Mouse (Mus musculus): Measurements from ENCODE around the gene Ear10. TPM values are rescaled to one million over a fixed set of nuclear protein-coding genes. Genes with fewer than 3 reads are reported as not detected.
"Not testable (repeated sequence)": the region's sequence is repeated elsewhere in the genome, so short reads cannot be mapped to it uniquely, and the experiment has no call there.

Gene Ear10
- polyA plus RNA-seq (2015; fragmentation: Nextera tagmentation; extraction: Ambion mirVana): not detected in 2 replicates

DNA sequence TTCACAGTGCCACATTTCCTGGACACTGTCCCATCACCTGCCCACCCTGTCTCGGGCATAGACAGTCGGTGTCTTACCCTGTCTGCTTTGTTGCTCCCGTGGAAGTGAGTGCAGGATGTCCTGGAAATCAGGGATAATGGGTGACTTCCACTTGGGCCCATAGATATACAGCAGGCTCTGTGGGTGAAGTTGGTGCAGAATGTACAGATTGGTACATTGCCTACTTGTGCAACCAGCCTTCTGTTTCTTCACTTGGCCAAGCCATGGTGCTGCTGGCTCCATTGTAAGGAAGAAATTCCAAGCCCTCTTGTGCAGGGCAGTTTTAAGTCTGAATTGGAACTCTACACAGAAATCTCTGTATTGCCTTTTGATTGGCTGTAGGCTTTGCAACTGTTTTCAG, at the start of gene Ear10:
TSS of gene Ear10 (minus strand) at position 101 of the 400 bp plus-strand sequence.
- not testable (repeated sequence) for H3K9me3 ChIP-seq; H3K4me1 ChIP-seq; ATAC-seq (ENCODE audit: insufficient read depth, low FRiP score, low read depth); H3K36me3 ChIP-seq; H3K27ac ChIP-seq; H3K4me2 ChIP-seq; H3K9ac ChIP-seq; H3K27me3 ChIP-seq (replicated peaks); H3K4me3 ChIP-seq (replicated peaks)
- WGBS: 80% methylated on average over 3 of the region's 3 CpGs

DNA sequence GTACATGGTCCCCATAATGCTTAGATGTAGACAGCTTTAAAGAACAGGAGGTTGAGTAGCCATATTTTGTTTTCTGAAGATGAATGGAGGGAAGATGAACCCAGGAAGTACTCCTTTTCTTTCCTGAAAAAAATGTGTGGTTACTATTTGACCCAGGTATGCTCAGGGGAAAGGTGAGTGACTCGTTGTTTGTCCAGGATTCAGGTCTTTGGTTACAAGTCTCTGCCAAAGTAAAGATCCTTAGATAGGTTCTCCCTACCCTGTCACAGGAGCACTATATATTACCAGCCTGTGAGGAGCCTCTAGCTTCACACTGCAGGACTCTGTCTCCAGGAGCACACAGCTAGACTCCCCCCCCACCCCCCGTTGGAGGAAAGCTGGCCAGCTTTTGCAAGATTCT, 33.4 kb upstream of the Ear10 start, which contains the start of gene Ang5:
TSS of gene Ang5 (plus strand) at position 301 of the 400 bp plus-strand sequence.
- WGBS: no CpG with 5 or more reads among the region's 2 CpGs
- H3K36me3 ChIP-seq; ATAC-seq (ENCODE audit: insufficient read depth, low FRiP score, low read depth); H3K27me3 ChIP-seq (replicated peaks); H3K9me3 ChIP-seq; H3K4me1 ChIP-seq; H3K4me2 ChIP-seq; H3K9ac ChIP-seq; H3K27ac ChIP-seq; H3K4me3 ChIP-seq (replicated peaks): not testable (repeated sequence)

DNA sequence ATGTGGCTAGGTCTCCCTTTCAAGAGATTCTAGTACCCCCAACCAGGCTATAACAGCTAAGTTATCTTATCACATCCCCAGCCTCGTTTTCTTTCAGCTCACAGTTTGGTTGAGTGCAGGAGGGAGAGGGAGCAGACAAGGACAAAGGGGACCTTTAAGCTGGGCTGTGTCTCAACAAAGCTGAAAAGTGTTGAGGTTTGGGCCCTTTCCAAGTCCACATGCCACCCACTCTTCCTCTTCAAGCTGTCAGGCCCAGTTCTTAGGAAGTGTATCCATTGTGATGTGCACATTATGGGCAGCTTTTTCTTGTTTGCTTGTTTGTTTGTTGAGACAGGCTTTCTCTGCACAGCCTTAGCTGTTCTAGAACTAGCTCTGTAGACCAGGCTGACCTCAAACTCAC, 31.7 kb upstream of the Ear10 start:
- not testable (repeated sequence) for H3K27ac ChIP-seq; H3K4me2 ChIP-seq; H3K4me3 ChIP-seq (replicated peaks); ATAC-seq (ENCODE audit: insufficient read depth, low FRiP score, low read depth); H3K9me3 ChIP-seq; H3K9ac ChIP-seq; H3K4me1 ChIP-seq; H3K27me3 ChIP-seq (replicated peaks); H3K36me3 ChIP-seq
- no CpG with 5 or more reads among the region's 1 CpGs for WGBS

DNA sequence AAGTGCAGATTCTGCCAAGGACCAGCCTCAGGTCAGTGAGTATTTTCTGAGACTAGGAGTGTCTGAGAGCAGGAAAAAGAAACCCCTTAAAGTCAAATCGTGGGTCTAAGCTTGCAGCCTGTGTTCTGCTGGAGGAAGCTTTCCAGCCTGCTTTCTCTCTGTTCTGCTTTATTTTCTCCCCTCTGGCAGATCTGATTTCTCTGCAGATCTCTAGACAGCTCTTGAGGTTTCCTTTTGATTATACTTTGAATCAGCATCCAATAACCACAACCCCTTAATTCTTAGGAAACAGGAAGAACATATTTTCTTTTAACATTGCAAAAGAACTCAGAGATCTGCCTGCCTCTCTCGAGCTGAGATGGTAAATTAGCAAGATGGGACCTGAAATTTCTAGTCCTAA, 30.0 kb upstream of the Ear10 start:
- not testable (repeated sequence) for H3K4me2 ChIP-seq; H3K4me3 ChIP-seq (replicated peaks); H3K27ac ChIP-seq; H3K9ac ChIP-seq; ATAC-seq (ENCODE audit: insufficient read depth, low FRiP score, low read depth); H3K4me1 ChIP-seq; H3K36me3 ChIP-seq; H3K27me3 ChIP-seq (replicated peaks); H3K9me3 ChIP-seq
- 31% methylated on average over 2 of the region's 2 CpGs for WGBS

DNA sequence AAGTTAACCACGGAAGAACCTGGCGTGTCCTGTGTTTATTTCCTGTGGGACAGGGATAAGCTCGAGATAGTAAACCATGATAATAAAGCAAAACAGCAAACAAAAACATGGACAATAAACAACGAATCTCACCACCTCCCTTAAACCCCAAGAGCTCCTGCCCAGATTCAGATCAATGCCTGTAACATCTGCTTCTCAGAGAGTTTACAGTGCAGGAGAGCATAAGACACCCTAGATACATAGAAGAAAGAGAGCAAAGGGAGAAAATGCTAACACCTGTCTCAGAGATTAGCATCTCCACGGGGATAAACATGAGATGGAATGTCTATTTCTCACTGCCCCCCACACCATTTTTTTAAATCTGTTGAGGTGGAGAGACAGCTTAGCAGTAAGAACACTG, 10.0 kb upstream of the Ear10 start:
- not testable (repeated sequence) for H3K9ac ChIP-seq; H3K4me2 ChIP-seq; ATAC-seq (ENCODE audit: insufficient read depth, low FRiP score, low read depth)

DNA sequence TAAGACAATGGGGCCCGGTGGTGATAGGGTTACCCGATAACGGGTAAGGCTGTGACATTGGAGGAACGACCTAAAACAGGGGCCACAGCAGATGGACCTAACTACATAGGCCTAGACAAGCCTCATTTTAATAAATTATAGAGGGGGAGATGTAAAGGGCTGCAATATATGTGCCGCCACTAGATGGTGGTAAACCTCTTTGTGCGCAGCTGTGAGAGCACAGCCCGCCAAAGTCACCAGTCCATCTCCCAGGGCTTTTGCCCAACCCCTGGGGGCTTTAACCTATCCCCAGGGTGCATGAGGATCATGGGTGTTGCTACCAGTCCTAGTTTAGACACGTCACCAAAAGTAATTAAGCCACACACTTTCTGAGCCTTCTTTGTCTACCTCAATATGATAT, 9.6 kb upstream of the Ear10 start:
- H3K4me3 ChIP-seq (replicated peaks); H3K9me3 ChIP-seq; H3K36me3 ChIP-seq; H3K4me1 ChIP-seq; H3K9ac ChIP-seq; ATAC-seq (ENCODE audit: insufficient read depth, low FRiP score, low read depth); H3K27ac ChIP-seq; H3K27me3 ChIP-seq (replicated peaks); H3K4me2 ChIP-seq: not testable (repeated sequence)
- WGBS: 20% methylated on average over 8 of the region's 8 CpGs

More for the DNA sequence above, 10.0 kb upstream of the Ear10 start:
- not testable (repeated sequence) for H3K4me3 ChIP-seq (replicated peaks); H3K9me3 ChIP-seq; H3K36me3 ChIP-seq; H3K27ac ChIP-seq; H3K4me1 ChIP-seq; H3K27me3 ChIP-seq (replicated peaks)
- 50% methylated on average over 5 of the region's 5 CpGs for WGBS

DNA sequence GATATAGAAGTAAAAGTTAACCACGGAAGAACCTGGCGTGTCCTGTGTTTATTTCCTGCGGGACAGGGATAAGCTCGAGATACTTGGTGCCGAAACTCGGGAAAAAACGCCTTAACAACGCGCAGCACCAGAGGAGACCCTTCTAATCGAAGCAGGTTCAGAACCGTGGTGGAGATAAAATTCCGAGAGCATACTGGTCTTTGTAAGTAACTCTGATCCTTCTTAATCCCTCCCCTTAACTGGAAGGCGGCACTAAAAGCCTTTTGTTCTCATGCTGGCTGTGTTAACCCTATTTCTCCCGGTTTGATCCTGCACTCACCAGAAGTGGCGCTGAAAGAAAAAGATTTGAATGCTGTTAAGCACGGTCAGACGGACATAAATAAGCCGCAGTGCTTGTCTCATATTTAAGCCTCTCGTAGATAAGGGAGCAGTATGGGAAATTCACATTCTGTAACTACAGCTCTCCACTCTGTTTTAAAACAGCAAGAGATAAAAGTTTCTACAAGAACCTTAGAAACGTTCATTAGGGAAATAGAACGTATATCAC, 2.1 kb upstream of the Ear10 start:
- ATAC-seq (ENCODE audit: insufficient read depth, low FRiP score, low read depth): peak; percentile 73; the same call in 1 of the 2 replicates
- WGBS: 7% methylated on average over 21 of the region's 21 CpGs
- Histone ChIP-seq H3K4me3 (replicated peaks) (peak overlapping the region; percentile 53), H3K27ac (peak overlapping the region; percentile 89), H3K4me2 (peak overlapping the region; percentile 52)
- not testable (repeated sequence) for H3K27me3 ChIP-seq (replicated peaks); H3K4me1 ChIP-seq; H3K9me3 ChIP-seq; H3K9ac ChIP-seq; H3K36me3 ChIP-seq

DNA sequence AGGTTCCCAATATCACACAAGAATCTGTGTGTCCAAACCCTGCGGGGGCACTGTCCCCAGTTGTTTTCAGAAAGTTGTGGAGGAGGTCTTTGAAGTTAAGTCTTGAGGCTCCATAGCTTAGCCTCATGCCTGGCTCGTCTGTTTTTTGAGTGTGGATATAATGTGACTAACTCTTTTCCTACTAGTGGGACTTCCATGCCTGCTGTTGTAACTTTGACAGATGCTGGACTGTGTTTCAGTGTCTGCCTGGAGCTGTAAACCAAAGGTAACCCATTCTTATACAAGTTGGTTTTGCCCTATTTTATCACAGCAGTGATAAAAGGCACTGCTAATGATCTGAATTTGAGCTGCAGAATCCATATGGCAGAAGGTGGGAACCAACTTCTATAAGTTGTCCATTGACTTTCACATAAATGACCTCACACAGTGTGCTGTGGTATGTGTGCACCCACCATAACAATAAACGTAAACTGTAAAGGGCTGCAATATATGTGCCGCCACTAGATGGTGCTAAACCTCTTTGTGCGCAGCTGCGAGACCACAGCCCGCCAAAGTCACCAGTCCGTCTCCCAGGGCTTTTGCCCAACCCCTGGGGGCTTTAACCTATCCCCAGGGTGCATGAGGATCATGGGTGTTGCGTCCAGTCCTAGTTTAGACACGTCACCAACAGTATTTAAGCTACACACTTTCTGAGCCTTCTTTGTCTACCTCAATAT, 1.5 kb upstream of the Ear10 start, which contains the start of gene Gm8113:
TSS of gene Gm8113 (plus strand) at position 703 of the 716 bp plus-strand sequence.
- 10% methylated on average over 10 of the region's 10 CpGs for WGBS
- peak; percentile 90 for ATAC-seq (ENCODE audit: insufficient read depth, low FRiP score, low read depth)
- H3K27ac ChIP-seq: peak within 1 kb of the TSS; percentile 89
- H3K4me1 ChIP-seq; H3K9ac ChIP-seq; H3K9me3 ChIP-seq; H3K27me3 ChIP-seq (replicated peaks); H3K36me3 ChIP-seq: not testable (repeated sequence)
- H3K4me3 ChIP-seq (replicated peaks): peak within 1 kb of the TSS; percentile 53
- peak within 1 kb of the TSS; percentile 52 for H3K4me2 ChIP-seq

DNA sequence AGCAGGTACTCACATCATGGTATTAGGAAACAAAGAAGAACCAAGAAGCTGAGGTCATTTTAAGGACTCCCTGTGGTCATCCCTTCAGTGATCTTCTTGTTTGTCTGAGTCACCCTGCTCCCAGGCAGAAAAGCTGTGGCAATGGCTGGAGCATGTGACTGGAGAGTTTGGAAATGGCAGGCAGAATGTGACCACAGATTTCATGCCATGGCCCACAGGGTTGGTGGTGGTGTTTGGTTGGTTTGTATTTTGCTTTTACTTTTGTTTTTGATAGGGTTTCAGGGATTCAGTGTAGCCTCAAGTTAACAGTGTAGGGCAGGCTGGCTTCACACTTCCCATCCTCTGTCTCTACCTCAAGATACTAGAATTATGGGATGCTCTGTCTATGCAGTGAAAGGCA, 5.1 kb downstream of the Ear10 start:
- H3K36me3 ChIP-seq; H3K4me1 ChIP-seq; H3K9me3 ChIP-seq; H3K27me3 ChIP-seq (replicated peaks); H3K4me3 ChIP-seq (replicated peaks); H3K27ac ChIP-seq; H3K4me2 ChIP-seq; H3K9ac ChIP-seq; ATAC-seq (ENCODE audit: insufficient read depth, low FRiP score, low read depth): not testable (repeated sequence)

DNA sequence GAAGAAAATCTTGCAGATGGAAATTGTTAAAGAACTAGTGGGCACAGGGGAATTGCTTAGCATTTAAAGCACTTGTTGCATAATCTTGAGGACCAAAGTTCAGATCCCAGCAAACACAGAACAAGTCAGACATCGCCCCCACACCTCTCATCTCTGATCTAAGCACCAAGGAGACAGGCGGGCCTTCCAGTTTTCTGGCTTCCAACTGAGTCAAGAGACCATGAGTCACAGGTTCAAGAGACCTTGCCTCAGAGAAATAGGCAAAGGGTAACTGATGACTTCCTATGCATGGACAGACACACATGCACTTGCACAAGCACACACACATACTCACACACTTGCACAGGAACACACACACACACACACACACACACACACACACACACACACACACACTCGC, 24.8 kb downstream of the Ear10 start:
- H3K4me1 ChIP-seq; H3K9me3 ChIP-seq; H3K36me3 ChIP-seq; H3K27me3 ChIP-seq (replicated peaks); H3K9ac ChIP-seq; H3K27ac ChIP-seq; ATAC-seq (ENCODE audit: insufficient read depth, low FRiP score, low read depth); H3K4me2 ChIP-seq; H3K4me3 ChIP-seq (replicated peaks): not testable (repeated sequence)
- WGBS: 78% methylated on average over 3 of the region's 3 CpGs

DNA sequence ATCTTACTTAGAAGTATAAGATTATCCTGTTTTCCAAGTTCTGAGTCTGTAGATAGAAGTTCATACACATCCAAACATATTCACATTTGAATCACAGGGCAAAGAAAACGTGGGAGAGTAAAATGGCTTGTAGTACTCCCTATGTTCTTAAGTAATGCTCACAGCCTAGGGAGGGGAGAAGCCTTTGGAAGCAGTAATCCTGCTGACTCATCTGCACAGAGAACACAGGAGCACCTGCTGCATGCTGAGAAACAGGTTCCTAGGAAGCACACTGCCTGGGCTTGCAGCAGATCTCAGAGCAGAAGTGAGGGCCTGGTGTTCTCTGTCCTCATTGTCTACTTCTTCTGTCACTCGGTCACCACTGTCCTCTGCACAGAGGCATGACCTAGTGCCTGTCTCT, 28.0 kb downstream of the Ear10 start:
- H3K4me1 ChIP-seq; H3K36me3 ChIP-seq; H3K4me3 ChIP-seq (replicated peaks); H3K27me3 ChIP-seq (replicated peaks); H3K27ac ChIP-seq; H3K9ac ChIP-seq; H3K4me2 ChIP-seq; H3K9me3 ChIP-seq: not testable (repeated sequence)
- peak; percentile 47; the same call in 1 of the 2 replicates for ATAC-seq (ENCODE audit: insufficient read depth, low FRiP score, low read depth)
- 41% methylated on average over 2 of the region's 2 CpGs for WGBS

DNA sequence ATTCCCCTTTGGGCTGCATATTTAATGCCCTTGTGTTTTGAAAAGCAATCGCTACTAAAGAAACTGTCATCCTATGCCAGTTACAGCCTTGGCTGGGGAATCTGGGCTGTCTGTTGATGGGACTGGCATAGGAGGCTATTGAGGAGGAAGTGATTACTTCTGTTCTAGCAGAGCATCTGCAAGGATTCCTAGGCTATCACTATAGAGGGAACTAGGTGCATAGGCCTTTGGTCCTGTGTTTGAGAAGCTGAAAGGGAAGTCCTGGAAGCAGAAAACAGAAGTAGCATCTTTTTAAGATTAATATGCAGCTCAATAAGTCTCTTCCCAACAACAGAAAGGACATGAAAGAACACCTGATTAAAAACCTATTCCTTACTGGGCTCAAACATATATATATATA, 32.1 kb downstream of the Ear10 start:
- not testable (repeated sequence) for H3K4me1 ChIP-seq; H3K4me3 ChIP-seq (replicated peaks); H3K4me2 ChIP-seq; H3K9me3 ChIP-seq; H3K36me3 ChIP-seq; ATAC-seq (ENCODE audit: insufficient read depth, low FRiP score, low read depth); H3K27me3 ChIP-seq (replicated peaks); H3K9ac ChIP-seq; H3K27ac ChIP-seq
- WGBS: 92% methylated on average over 1 of the region's 1 CpGs

DNA sequence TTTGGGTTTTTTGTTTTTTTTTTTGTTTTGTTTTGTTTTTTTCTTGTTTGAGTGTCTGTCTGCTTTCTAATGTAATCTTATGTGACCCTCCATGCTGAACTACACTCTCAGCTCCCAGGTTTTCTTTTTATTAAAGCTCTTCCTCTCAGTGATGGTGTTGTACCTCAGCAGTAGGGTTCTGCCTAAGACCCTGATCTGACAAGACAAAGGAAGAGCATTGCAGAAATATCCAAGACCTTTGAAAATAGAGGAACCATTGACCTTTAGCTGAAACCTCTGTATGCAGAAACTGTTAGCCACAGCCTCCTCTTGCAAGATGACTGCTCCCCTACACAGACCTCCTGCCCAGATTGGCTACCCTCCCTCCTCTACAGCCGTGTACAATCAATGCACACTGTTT, 37.1 kb downstream of the Ear10 start:
- not testable (repeated sequence) for H3K27me3 ChIP-seq (replicated peaks); H3K9ac ChIP-seq; ATAC-seq (ENCODE audit: insufficient read depth, low FRiP score, low read depth); H3K27ac ChIP-seq; H3K9me3 ChIP-seq; H3K4me2 ChIP-seq; H3K4me1 ChIP-seq; H3K4me3 ChIP-seq (replicated peaks); H3K36me3 ChIP-seq
- whole genome bisulfite sequencing: 54% methylated on average over 1 of the region's 1 CpGs
